Mouse (Mus musculus): ENCODE data around the gene Mettl22.

GRCm38 (mm10) chr16:8470132-8470531 is 456 bp upstream of the Mettl22 start:
- TF ChIP-seq CTCF (IDR thresholded peaks at IDR 0.05; ENCODE audit: insufficient read depth, low read length) (no peak), POLR2A (IDR thresholded peaks at IDR 0.05; ENCODE audit: borderline replicate concordance, extremely low read depth, low read depth, low read length) (no peak)

Data from lung, adult 2 months (tissue).